Mouse (Mus musculus) intestine, embryonic 14.5 days (tissue): ENCODE data around the gene 1810013L24Rik. TPM values are rescaled to one million over a fixed set of nuclear protein-coding genes. Genes with fewer than 3 reads are reported as not detected.

Experiments
- ATAC-seq: fragments of 200-750 bp; cut with Nextera tagmentation; replicated peaks from 2 replicates; pipeline ENCODE4 v1.8.0; 2017; ENCODE audit warnings: low read depth, moderate number of reproducible peaks, moderate TSS enrichment, moderate library complexity; ENCODE audit not compliant: low FRiP score, low TSS enrichment
- DNase-seq: peaks from one replicate; pipeline ENCODE4 v3.0.0-alpha.2; 2018; ENCODE audit warnings: low spot score
- H3K27ac ChIP-seq: fragments of 300-500 bp; sonication (generic); 2 replicates; pipeline ENCODE4 v1.5.1; 2014; ENCODE audit warnings: low read depth, mild to moderate bottlenecking, control low read depth
- H3K27me3 ChIP-seq: fragments of 300-500 bp; sonication (generic); replicated peaks from 2 replicates; pipeline ENCODE4 v1.6.1; 2014; ENCODE audit warnings: low read length, control low read depth; ENCODE audit not compliant: control insufficient read depth, insufficient read depth
- H3K36me3 ChIP-seq: fragments of 300-500 bp; sonication (generic); 2 replicates; pipeline ENCODE4 v1.6.1; 2014; ENCODE audit warnings: low read length, control low read depth; ENCODE audit not compliant: control insufficient read depth, insufficient read depth
- H3K4me1 ChIP-seq: fragments of 300-500 bp; sonication (generic); replicated peaks from 2 replicates; pipeline ENCODE4 v1.6.1; 2014; ENCODE audit warnings: low read length, control low read depth, mixed read lengths; ENCODE audit not compliant: control insufficient read depth, insufficient read depth
- H3K4me2 ChIP-seq: fragments of 300-500 bp; sonication (generic); 2 replicates; pipeline ENCODE4 v1.6.1; 2014; ENCODE audit warnings: low read length
- H3K4me3 ChIP-seq: fragments of 300-500 bp; sonication (generic); 2 replicates; pipeline ENCODE4 v1.5.1; 2014; ENCODE audit warnings: low read depth, low read length, control low read depth, mixed read lengths
- H3K9ac ChIP-seq: fragments of 300-500 bp; sonication (generic); 2 replicates; pipeline ENCODE4 v1.6.1; 2014; ENCODE audit warnings: mild to moderate bottlenecking, low read length
- H3K9me3 ChIP-seq: fragments of 300-500 bp; sonication (generic); 2 replicates; pipeline ENCODE4 v1.6.1; 2016; ENCODE audit warnings: low read length, control low read depth; ENCODE audit not compliant: control insufficient read depth
- WGBS: fragments of 180-500 bp; shearing (Covaris S2); extraction: QIAGEN DNeasy Blood & Tissue Kit; methylation state at CpG from one replicate; pipeline ENCODE4 v1.1.7; 2014; 5-methylcytosine and 5-hydroxymethylcytosine counted together
- polyA plus RNA-seq: library from polyadenylated mRNA; unstranded; fragments of >200 nt; fragmentation: Nextera tagmentation; extraction: Ambion mirVana; gene quantifications from 2 replicates; pipeline ENCODE4 v1.2.1, GENCODE M21; 2014

1810013L24Rik gene
- polyA plus RNA-seq, 1 experiment from 2014 or later: 14.3 TPM

DNA sequence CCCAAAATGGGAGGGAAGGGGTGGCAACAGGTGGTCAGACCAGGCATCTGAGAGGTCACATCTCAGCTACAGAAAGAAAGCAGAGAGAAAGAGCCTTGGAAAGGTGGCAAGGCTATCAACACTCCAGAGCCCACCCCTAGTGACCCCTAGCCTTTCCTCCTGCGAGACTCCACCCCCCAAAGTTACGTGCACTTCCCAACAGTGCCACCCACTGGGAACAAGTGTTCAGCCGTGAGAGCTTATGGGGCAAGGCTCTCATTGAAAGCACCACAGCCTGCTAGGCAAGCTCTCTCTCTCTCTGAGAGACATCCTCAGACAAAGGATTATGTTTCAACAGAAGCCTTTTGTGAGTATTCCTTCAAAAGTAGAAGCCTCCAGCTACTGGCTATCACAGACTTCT lies 34.9 kb upstream of the 1810013L24Rik start:
- no peak for ATAC-seq
- Histone ChIP-seq H3K4me1 (no peaks in the 10 kb centered on the region), H3K27ac (no peak overlapping the region), H3K4me3 (no peak overlapping the region), H3K27me3 (no peaks in the 10 kb centered on the region), H3K9ac (no peak overlapping the region), H3K9me3 (no peaks in the 10 kb centered on the region), H3K4me2 (no peak overlapping the region), H3K36me3 (no peaks in the 10 kb centered on the region)
- WGBS: 9% methylated on average over 3 of the region's 3 CpGs
- no peak for DNase-seq

DNA sequence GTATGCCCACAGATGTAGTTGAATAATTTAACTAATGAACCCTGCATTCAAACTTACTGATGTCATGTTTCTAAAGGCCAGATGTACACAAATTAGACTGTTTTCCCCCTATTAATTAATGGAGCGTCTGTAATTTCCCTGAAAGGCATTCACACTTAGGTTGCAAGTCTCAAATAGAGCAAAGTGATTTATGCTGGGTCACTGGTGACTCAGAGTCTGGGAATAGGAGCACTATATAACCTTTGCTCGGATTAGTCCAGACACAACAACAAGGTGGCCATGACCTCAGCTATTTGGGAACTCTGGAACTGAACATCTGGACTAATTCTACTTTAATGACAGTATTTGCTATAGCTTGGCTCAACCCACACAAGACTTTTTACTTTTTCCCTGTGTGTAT lies 34.0 kb upstream of the 1810013L24Rik start:
- Histone ChIP-seq H3K9ac (no peak overlapping the region), H3K36me3 (no peaks in the 10 kb centered on the region), H3K4me1 (no peaks in the 10 kb centered on the region), H3K4me2 (no peak overlapping the region), H3K9me3 (no peaks in the 10 kb centered on the region), H3K27ac (no peak overlapping the region), H3K27me3 (no peaks in the 10 kb centered on the region), H3K4me3 (no peak overlapping the region)
- 64% methylated on average over 2 of the region's 2 CpGs for WGBS
- no peak for ATAC-seq
- no peak for DNase-seq

DNA sequence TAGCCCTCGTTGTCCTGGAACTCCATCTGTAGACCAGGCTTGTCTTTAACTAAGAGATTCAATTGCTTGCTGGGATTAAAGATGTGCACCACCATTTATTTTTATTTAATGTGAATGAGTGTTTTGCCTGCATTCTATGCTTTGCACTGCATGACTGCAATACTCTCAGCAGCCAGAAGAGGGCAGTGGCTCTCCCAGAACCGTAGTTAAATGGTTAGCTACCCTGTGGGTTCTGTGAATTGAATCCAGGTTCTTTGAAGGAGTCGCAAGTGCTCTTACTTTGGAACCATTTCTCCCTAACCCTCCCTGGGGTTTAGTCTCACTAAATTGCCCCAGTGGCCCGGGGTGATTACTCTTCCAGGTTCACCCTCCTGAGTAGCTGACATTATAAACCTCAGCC lies 23.2 kb upstream of the 1810013L24Rik start:
- Histone ChIP-seq H3K9ac (no peak overlapping the region), H3K4me2 (no peak overlapping the region), H3K36me3 (no peaks in the 10 kb centered on the region), H3K4me1 (no peaks in the 10 kb centered on the region), H3K9me3 (no peaks in the 10 kb centered on the region), H3K27ac (no peak overlapping the region), H3K4me3 (no peak overlapping the region), H3K27me3 (no peaks in the 10 kb centered on the region)
- WGBS: 26% methylated on average over 4 of the region's 4 CpGs
- DNase-seq (peak; percentile 67), ATAC-seq (no peak)

DNA sequence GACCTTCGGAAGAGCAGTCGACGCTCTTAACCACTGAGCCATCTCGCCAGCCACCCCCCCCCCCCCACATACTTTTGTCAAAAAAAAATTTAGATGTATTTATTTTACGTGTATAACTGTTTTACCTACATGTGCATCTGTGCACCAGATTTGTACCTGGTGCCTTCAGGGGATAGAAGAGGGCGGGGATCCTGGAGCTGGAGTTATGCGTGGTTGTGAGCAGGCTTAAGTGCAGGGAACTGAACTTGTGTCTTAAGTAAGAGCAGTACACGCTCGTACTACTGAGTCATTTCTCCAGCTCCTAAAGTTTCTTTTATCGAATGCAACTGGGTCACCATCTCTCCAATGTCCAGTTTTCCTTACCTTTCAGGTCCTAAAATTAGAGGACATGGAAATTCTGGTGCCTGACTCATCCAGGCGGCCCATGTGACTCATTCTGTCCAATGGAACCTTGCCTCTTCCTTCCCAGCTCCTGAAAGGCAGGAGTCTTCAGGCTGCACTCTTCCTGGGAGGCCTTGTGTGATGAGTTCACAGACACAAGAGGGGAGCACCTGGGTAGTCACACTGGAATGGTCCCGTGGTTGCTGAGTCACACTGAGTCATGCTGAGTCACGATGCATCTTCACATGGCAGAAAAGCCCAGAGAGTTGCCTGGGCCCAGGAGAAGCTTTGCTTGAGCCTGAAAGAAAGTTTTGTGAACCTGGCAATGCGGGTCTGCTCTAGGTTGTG lies 19.3 kb upstream of the 1810013L24Rik start:
- WGBS: 85% methylated on average over 14 of the region's 14 CpGs
- ATAC-seq (no peak), DNase-seq (no peak)
- Histone ChIP-seq H3K4me1 (no peaks in the 10 kb centered on the region), H3K36me3 (no peaks in the 10 kb centered on the region), H3K9ac (no peak overlapping the region), H3K27ac (no peak overlapping the region), H3K4me2 (no peak overlapping the region), H3K4me3 (no peak overlapping the region), H3K27me3 (no peaks in the 10 kb centered on the region), H3K9me3 (no peaks in the 10 kb centered on the region)

DNA sequence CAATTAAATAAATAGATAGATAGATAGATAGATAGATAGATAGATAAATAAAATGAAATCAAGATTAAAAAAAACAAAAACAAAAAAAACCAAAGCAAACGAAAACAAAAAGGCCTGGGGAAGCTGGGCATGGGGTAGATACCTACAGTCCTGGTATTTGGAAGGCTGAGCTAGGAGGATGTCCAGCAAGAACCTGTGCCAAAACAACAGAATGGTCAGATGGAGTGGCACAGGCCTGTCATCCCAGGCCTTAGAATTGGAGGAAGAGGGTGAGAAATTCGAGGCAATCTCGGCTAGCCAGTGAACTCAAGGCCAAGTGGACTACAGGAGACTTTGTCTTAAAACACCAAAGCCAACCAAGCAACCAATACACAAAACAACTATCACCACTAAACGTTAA lies 12.0 kb upstream of the 1810013L24Rik start:
- no peaks in the 10 kb centered on the region for H3K9me3 ChIP-seq
- no peak for ATAC-seq

DNA sequence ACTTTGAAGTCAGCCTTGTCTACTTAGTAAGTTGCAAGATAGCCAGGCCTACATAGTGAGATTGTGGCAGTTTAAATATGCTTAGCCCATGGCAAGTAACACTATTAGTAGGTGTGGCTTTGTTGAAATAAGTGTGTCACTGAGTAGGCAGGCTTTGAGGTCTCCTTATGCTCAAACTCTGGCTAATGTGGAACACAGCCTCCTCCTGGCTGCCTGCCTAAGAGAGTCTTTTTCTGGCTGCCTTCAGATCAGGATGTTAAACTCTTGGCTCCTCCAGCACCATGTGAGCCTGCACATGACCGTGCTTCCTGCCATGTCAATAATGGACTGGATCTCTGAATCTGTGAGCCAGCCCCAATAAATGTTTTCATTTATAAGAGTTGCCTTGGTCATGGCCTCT lies 8.5 kb upstream of the 1810013L24Rik start:
- Histone ChIP-seq H3K4me1 (no peaks in the 10 kb centered on the region), H3K9ac (no peak overlapping the region), H3K4me2 (no peak overlapping the region), H3K27me3 (no peaks in the 10 kb centered on the region), H3K27ac (no peak overlapping the region), H3K9me3 (no peaks in the 10 kb centered on the region), H3K4me3 (no peak overlapping the region), H3K36me3 (no peaks in the 10 kb centered on the region)
- ATAC-seq: no peak
- DNase-seq: no peak
- 79% methylated on average over 1 of the region's 1 CpGs for WGBS

More for the DNA sequence above, 12.0 kb upstream of the 1810013L24Rik start:
- Histone ChIP-seq H3K36me3 (no peaks in the 10 kb centered on the region), H3K4me3 (no peak overlapping the region), H3K4me1 (no peaks in the 10 kb centered on the region), H3K27ac (no peak overlapping the region), H3K27me3 (no peaks in the 10 kb centered on the region), H3K9ac (no peak overlapping the region), H3K4me2 (no peak overlapping the region)
- DNase-seq: no peak
- 81% methylated on average over 4 of the region's 4 CpGs for WGBS

DNA sequence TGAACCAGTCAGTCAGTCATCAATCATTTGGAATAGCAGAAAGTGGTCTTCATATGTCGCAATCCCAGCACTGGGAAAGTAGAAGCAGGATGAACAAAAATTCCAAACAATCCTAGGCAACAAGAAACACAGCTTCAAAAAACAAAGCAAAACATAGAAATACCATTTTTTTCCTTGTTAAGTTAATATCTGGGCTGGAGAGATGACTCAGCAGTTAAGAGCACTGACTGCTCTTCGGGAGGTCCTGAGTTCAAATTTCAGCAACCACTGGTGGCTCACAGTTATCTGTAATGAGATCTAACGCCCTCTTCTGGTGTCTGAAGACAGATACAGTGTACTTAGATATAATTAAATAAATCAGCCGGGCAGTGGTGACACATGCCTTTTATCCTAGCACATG lies 7.3 kb upstream of the 1810013L24Rik start:
- Histone ChIP-seq H3K36me3 (no peaks in the 10 kb centered on the region), H3K9me3 (no peaks in the 10 kb centered on the region), H3K4me1 (no peaks in the 10 kb centered on the region), H3K4me3 (no peak overlapping the region), H3K4me2 (no peak overlapping the region), H3K27ac (no peak overlapping the region), H3K9ac (no peak overlapping the region), H3K27me3 (no peaks in the 10 kb centered on the region)
- ATAC-seq (no peak), DNase-seq (no peak)
- 79% methylated on average over 4 of the region's 4 CpGs for WGBS

DNA sequence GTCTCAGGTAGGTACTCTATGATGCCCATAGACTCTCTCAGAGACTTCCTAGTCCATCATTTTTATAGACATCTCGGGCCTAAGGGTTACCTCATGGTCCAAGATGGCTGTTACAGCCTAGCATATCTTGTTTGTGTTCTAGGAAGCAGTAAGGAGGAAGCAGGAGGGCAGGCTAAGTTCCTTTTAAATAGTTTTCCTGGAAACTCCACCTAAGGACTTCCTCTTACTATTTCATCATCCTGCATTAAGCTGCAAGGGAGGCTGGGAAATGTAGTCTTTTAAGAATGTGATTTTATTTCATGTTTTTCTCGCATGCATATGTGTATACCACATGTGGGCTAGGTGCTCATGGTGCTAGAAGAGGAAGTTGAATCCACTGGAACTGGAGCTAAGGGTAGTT lies 6.2 kb upstream of the 1810013L24Rik start:
- Histone ChIP-seq H3K4me3 (no peak overlapping the region), H3K4me1 (no peaks in the 10 kb centered on the region), H3K9me3 (no peaks in the 10 kb centered on the region), H3K27ac (no peak overlapping the region), H3K36me3 (no peaks in the 10 kb centered on the region), H3K4me2 (no peak overlapping the region), H3K27me3 (no peaks in the 10 kb centered on the region), H3K9ac (no peak overlapping the region)
- DNase-seq (no peak), ATAC-seq (no peak)
- WGBS: 70% methylated on average over 2 of the region's 2 CpGs

DNA sequence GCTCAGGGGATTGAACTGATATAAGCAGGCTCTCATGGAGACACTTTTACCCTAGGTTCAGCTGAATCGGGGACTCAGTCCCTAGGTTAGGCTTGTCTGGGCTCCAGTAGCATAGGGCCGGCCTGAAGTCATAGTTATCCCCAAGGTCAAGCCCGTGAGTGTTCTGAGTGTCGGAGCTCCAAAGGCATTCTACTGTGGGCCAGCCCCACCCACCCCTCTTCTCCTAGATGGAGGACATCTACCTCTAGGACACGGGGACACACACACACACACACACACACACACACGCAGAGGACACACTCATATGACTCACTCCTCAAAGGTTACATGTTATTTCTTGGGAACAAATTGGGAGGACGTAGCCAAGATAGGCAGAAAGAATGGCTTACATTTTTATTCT lies 2.5 kb upstream of the 1810013L24Rik start:
- Histone ChIP-seq H3K9ac (no peak overlapping the region), H3K27me3 (no peaks in the 10 kb centered on the region), H3K36me3 (peaks cover 8% of the 10 kb centered on the region; the same call in 1 of the 2 replicates), H3K9me3 (no peaks in the 10 kb centered on the region), H3K4me2 (no peak overlapping the region), H3K4me3 (no peak overlapping the region), H3K4me1 (peaks cover 8% of the 10 kb centered on the region), H3K27ac (no peak overlapping the region)
- 86% methylated on average over 7 of the region's 7 CpGs for WGBS
- DNase-seq: no peak
- no peak for ATAC-seq
